Mouse (Mus musculus) CH12.LX (cell line): ENCODE data around the gene Mgat5. TPM values are rescaled to one million over a fixed set of nuclear protein-coding genes. Genes with fewer than 3 reads are reported as not detected.

Experiments used
- DNase-seq: peaks from one replicate; pipeline ENCODE4 v3.0.0-alpha.2; 2013; ENCODE audit errors: extremely low read depth
- H3K27ac ChIP-seq: 2 replicates; pipeline ENCODE4 v1.5.1; 2012; ENCODE audit warnings: low read depth, mild to moderate bottlenecking, control low read depth, moderate library complexity; ENCODE audit not compliant: insufficient read depth
- H3K27me3 ChIP-seq: replicated peaks from 2 replicates; pipeline ENCODE3; 2012; ENCODE audit warnings: inconsistent platforms
- H3K36me3 ChIP-seq, 2 experiments: replicated peaks in 1 of 2; 2 replicates each; pipeline versions ENCODE3 to v1.6.1; 2012; ENCODE audit warnings: inconsistent platforms in 1 of 2, low read length in 1 of 2, mild to moderate bottlenecking in 1 of 2, mixed read lengths in 1 of 2, moderate library complexity in 1 of 2; ENCODE audit not compliant: control insufficient read depth in 1 of 2, insufficient read depth in 1 of 2
- H3K4me1 ChIP-seq, 2 experiments: 2 replicates each; pipeline ENCODE4 v1.6.1; 2012; ENCODE audit warnings: inconsistent platforms in 1 of 2, moderate library complexity in 1 of 2; ENCODE audit not compliant: insufficient read depth in 2 of 2, control insufficient read depth in 1 of 2
- H3K4me2 ChIP-seq: 2 replicates; pipeline ENCODE4 v1.6.1; 2012; ENCODE audit warnings: low read depth, mild to moderate bottlenecking, control low read depth; ENCODE audit not compliant: poor library complexity, insufficient read depth, severe bottlenecking
- H3K4me3 ChIP-seq, 3 experiments: fragments of 150-350 bp in 1 of 3; sonication (generic) in 1 of 3; replicated peaks in 1 of 3; 2 replicates each; pipeline versions ENCODE3 to v1.5.1; 2011 to 2012; ENCODE audit warnings: low read depth in 2 of 3, low read length in 2 of 3, mild to moderate bottlenecking in 2 of 3, moderate library complexity in 2 of 3, control low read depth in 1 of 3, improper control_type of control experiment in 1 of 3, inconsistent platforms in 1 of 3, mixed read lengths in 1 of 3; ENCODE audit not compliant: poor library complexity in 1 of 3
- H3K79me2 ChIP-seq: replicated peaks from 2 replicates; pipeline ENCODE4 v1.6.1; 2012; ENCODE audit warnings: mild to moderate bottlenecking, moderate library complexity; ENCODE audit not compliant: control insufficient read depth, poor library complexity, insufficient read depth, severe bottlenecking; ENCODE audit errors: extremely low read depth
- H3K9ac ChIP-seq: 2 replicates; pipeline ENCODE4 v1.6.1; 2012; ENCODE audit warnings: low read depth, mild to moderate bottlenecking, control low read depth, moderate library complexity; ENCODE audit not compliant: insufficient read depth
- H3K9me3 ChIP-seq: replicated peaks from 2 replicates; pipeline ENCODE3; 2012; ENCODE audit warnings: low read length, inconsistent platforms, mixed read lengths
- CHD1 ChIP-seq: IDR thresholded peaks from 2 replicates; pipeline ENCODE4 v1.6.1; 2012; ENCODE audit warnings: low read depth, low read length, improper control_type of control experiment, inconsistent platforms
- CTCF ChIP-seq, 2 experiments: IDR thresholded peaks in 1 of 2; conservative IDR thresholded peaks in 1 of 2; 2 replicates each; pipeline ENCODE4 v1.5.1; 2011 to 2012; ENCODE audit warnings: low read depth in 2 of 2, low read length in 2 of 2, improper control_type of control experiment in 1 of 2, inconsistent platforms in 1 of 2, mild to moderate bottlenecking in 1 of 2, moderate library complexity in 1 of 2
- E2F4 ChIP-seq: IDR thresholded peaks from 2 replicates; pipeline ENCODE4 v1.6.1; 2011; ENCODE audit warnings: low read depth, low read length, improper control_type of control experiment; ENCODE audit not compliant: insufficient replicate concordance
- ELF1 ChIP-seq: IDR thresholded peaks from 2 replicates; pipeline ENCODE4 v1.6.1; 2014; ENCODE audit warnings: low read depth, mild to moderate bottlenecking, inconsistent platforms, low read length, improper control_type of control experiment
- EP300 ChIP-seq: IDR thresholded peaks from 2 replicates; pipeline ENCODE4 v1.6.1; 2011; ENCODE audit warnings: low read length, improper control_type of control experiment
- GABPA ChIP-seq: IDR thresholded peaks from 2 replicates; pipeline ENCODE4 v1.6.1; 2012; ENCODE audit warnings: low read depth, low read length, improper control_type of control experiment, inconsistent platforms; ENCODE audit not compliant: insufficient replicate concordance
- HCFC1 ChIP-seq: IDR thresholded peaks from 2 replicates; pipeline ENCODE4 v1.6.1; 2012; ENCODE audit warnings: low read depth, mild to moderate bottlenecking, inconsistent platforms, low read length, improper control_type of control experiment
- IRF4 ChIP-seq: IDR thresholded peaks from 2 replicates; pipeline ENCODE4 v1.6.1; 2014; ENCODE audit warnings: low read depth, mild to moderate bottlenecking, inconsistent platforms, low read length, improper control_type of control experiment
- MAFK ChIP-seq: IDR thresholded peaks from 2 replicates; pipeline ENCODE4 v1.6.1; 2011; ENCODE audit warnings: low read length, improper control_type of control experiment; ENCODE audit not compliant: insufficient replicate concordance
- MAX ChIP-seq: IDR thresholded peaks from 2 replicates; pipeline ENCODE4 v1.6.1; 2011; ENCODE audit warnings: low read length, improper control_type of control experiment
- MAZ ChIP-seq: IDR thresholded peaks from 2 replicates; pipeline ENCODE4 v1.6.1; 2012; ENCODE audit warnings: low read depth, mild to moderate bottlenecking, inconsistent platforms, low read length, improper control_type of control experiment, moderate library complexity
- MXI1 ChIP-seq: IDR thresholded peaks from 2 replicates; pipeline ENCODE4 v1.6.1; 2011; ENCODE audit warnings: mild to moderate bottlenecking, low read depth, low read length, improper control_type of control experiment
- MYC ChIP-seq: IDR thresholded peaks from 2 replicates; pipeline ENCODE4 v1.6.1; 2011; ENCODE audit warnings: low read depth, mild to moderate bottlenecking, improper control_type of control experiment, low read length
- NRF1 ChIP-seq: IDR thresholded peaks from 2 replicates; pipeline ENCODE4 v1.6.1; 2014; ENCODE audit warnings: low read depth, mild to moderate bottlenecking, inconsistent platforms, low read length, improper control_type of control experiment, moderate library complexity
- POLR2AphosphoS2 ChIP-seq: IDR thresholded peaks from 2 replicates; pipeline ENCODE4 v1.6.1; 2011; ENCODE audit warnings: low read depth, low read length, improper control_type of control experiment
- RAD21 ChIP-seq: IDR thresholded peaks from 2 replicates; pipeline ENCODE4 v1.6.1; 2011; ENCODE audit warnings: low read depth, mild to moderate bottlenecking, low read length, improper control_type of control experiment, moderate library complexity
- UBTF ChIP-seq: IDR thresholded peaks from 2 replicates; pipeline ENCODE4 v1.6.1; 2012; ENCODE audit warnings: low read depth, mild to moderate bottlenecking, inconsistent platforms, low read length, improper control_type of control experiment, moderate library complexity
- USF2 ChIP-seq: conservative IDR thresholded peaks from 2 replicates; pipeline ENCODE4 v1.6.1; 2011; ENCODE audit warnings: low read depth, low read length, improper control_type of control experiment
- ZKSCAN1 ChIP-seq: IDR thresholded peaks from 2 replicates; pipeline ENCODE4 v1.6.1; 2012; ENCODE audit warnings: low read depth, inconsistent platforms, low read length, improper control_type of control experiment, borderline replicate concordance
- ZMIZ1 ChIP-seq: IDR thresholded peaks from 2 replicates; pipeline ENCODE4 v1.6.1; 2012; ENCODE audit warnings: low read depth, mild to moderate bottlenecking, inconsistent platforms, low read length, improper control_type of control experiment
- ZNF384 ChIP-seq: IDR thresholded peaks from 2 replicates; pipeline ENCODE4 v1.6.1; 2012; ENCODE audit warnings: low read depth, low read length, improper control_type of control experiment, inconsistent platforms
- dilution Hi-C: fragments of 300-500 bp; cut with MboI; formaldehyde crosslinking; loops from 2 replicates; pipeline ENCODE4 v1.14.3; 2020; ENCODE audit warnings: low sequenced_read_pairs; ENCODE audit not compliant: extremely low pct_unique_long_range_greater_than_20kb, extremely low pct_ligation_motif_present
- in situ Hi-C: fragments of 300-500 bp; cut with MboI; formaldehyde crosslinking; loops from 3 replicates; pipeline ENCODE4 v1.14.3; 2019; ENCODE audit warnings: low sequenced_read_pairs, low pct_ligation_motif_present, low pct_unique_long_range_greater_than_20kb, mixed read lengths
- polyA plus RNA-seq: library from polyadenylated mRNA; unstranded; fragments of >175 nt; gene quantifications from 2 replicates; pipeline ENCODE4 v1.2.1, GENCODE M21; 2012; ENCODE audit warnings: low read depth; ENCODE audit not compliant: insufficient read length
- total RNA-seq, 2 experiments: library from RNA; depleted of rRNA; stranded (reverse); fragments of 300-350 nt in 1 of 2; fragments of >200 nt in 1 of 2; gene quantifications; 2 replicates each; pipeline ENCODE4 v1.2.3; 2012 to 2014

The Mgat5 gene
- total and polyA plus RNA-seq, 3 experiments, result 5.9 to 8.8 (median 6.6) TPM

DNA sequence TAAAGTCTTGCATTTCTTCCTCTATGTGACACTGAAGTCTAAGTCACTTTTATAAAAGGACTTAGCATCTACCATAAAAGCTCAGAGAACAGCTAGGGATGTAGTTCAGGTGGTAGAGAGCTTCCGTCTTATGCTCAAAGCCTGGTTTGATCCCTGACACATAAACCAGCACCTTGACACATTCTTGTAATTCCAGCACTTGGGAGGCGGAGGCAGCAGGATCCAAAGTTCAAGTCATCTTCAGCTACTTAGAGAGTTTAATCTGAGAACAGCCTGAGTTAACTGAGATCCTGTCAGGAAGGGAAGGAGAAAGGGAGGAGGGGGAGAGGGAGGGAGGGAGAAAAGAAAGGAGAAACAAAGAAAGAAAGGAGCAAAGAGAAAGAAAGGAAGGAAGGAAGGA is 5.6 kb upstream of the Mgat5 start:
- TF ChIP-seq MXI1, result no peak
- no peak for TF ChIP-seq IRF4
- no peak for TF ChIP-seq MAFK
- TF ChIP-seq, all 38 proteins: peak for 0
- Histone ChIP-seq H3K27me3 (no peaks in the 10 kb centered on the region), H3K36me3 (no peaks in the 10 kb centered on the region), H3K9ac (no peak overlapping the region), H3K79me2 (no peaks in the 10 kb centered on the region), H3K9me3 (no peaks in the 10 kb centered on the region), H3K4me1 (peaks cover 4 to 5% of the 10 kb centered on the region in 2 experiments; a peak in 3 of 4 replicates), H3K27ac (no peak overlapping the region), H3K4me3 (no peak overlapping the region), H3K4me2 (no peak overlapping the region)
- dilution Hi-C loops (no loop called here), in situ Hi-C loops (no loop called here)
- no peak for DNase-seq

DNA sequence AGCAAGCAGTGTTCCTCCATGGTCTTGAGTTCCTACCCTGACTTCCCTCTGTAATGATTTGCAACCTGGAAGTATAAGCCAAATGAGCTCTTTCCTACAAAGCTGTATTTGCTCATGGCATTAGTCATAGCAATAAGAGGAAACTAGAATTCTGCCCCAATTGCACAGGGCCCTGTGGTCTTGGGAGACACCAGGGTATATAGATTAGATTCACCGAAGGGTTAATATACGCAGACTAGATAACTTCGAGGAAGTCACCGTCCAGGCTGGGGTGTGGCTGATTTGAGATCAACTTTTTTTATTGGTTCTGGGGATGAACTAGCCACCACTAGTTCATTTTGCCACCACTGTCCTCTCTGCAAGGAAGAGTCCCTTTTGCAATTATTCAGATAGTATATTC is 2.5 kb upstream of the Mgat5 start:
- H3K4me1 ChIP-seq, result peaks cover 4 to 17% of the 10 kb centered on the region in 2 experiments
- dilution Hi-C loops, result no loop called here
- no peaks in the 10 kb centered on the region for H3K27me3 ChIP-seq
- no peak for DNase-seq
- TF ChIP-seq UBTF (no peak), MAX (no peak), RAD21 (no peak), HCFC1 (no peak), ELF1 (no peak), USF2 (no peak), ZMIZ1 (no peak), NRF1 (no peak), MAZ (no peak), POLR2AphosphoS2 (no peak), ZNF384 (no peak), IRF4 (no peak), E2F4 (no peak), CHD1 (no peak), MYC (no peak), GABPA (no peak), ZKSCAN1 (no peak), EP300 (no peak), CTCF (conservative IDR thresholded peaks at IDR 0.05 in 1 of 2, IDR thresholded peaks at IDR 0.05 in 1 of 2; ENCODE audit: low read depth in 2 of 2, low read length in 2 of 2) (no peak)
- TF ChIP-seq, all 38 proteins: peak for 0
- H3K9me3 ChIP-seq, result no peaks in the 10 kb centered on the region
- H3K9ac ChIP-seq, result no peak overlapping the region
- no peak overlapping the region for H3K4me3 ChIP-seq
- H3K27ac ChIP-seq, result no peak overlapping the region
- no peak overlapping the region for H3K4me2 ChIP-seq
- no peaks in the 10 kb centered on the region for H3K36me3 ChIP-seq
- H3K79me2 ChIP-seq, result no peaks in the 10 kb centered on the region
- in situ Hi-C loops, result loop anchor here (5.0 to 25.0 kb wide), 3 partner anchors 102 to 485 kb away; partner anchors contain the start of gene Tmem163
